Mouse (Mus musculus) leukemia stem cell, adult 10-12 weeks (primary cell): ENCODE measurements around the gene Pmis2. TPM values are rescaled to one million over a fixed set of nuclear protein-coding genes. Genes with fewer than 3 reads are reported as not detected.

Experiments used
- polyA plus RNA-seq: library from polyadenylated mRNA; stranded (reverse); fragments of >175 nt; gene quantifications from 2 replicates; pipeline ENCODE4 v1.2.3, GENCODE M21; 2012; ENCODE audit warnings: low replicate concordance

Gene Pmis2
- not detected in 2 replicates for polyA plus RNA-seq

GRCm38 (mm10) chr7:30671480-30671879 is at the start of gene Pmis2:
Gene Pmis2, minus strand, starts transcription at chr7:30671605.

GRCm38 (mm10) chr7:30711942-30712341 is 40.5 kb upstream of the Pmis2 start, which contains the start of gene Atp4a:
Gene Atp4a, plus strand, starts transcription at chr7:30712209.

GRCm38 (mm10) chr7:30698589-30698988 is 27.2 kb upstream of the Pmis2 start, which contains the start of gene 2200002J24Rik:
Gene 2200002J24Rik, plus strand, starts transcription at chr7:30698926.

GRCm38 (mm10) chr7:30664529-30665200 is 6.7 kb downstream of the Pmis2 start, which contains the start of gene Haus5:
Gene Haus5, minus strand, starts transcription at chr7:30664994.

GRCm38 (mm10) chr7:30649591-30650540 is 21.5 kb downstream of the Pmis2 start, which contains the start of gene Rbm42:
Gene Rbm42, minus strand, starts transcription at chr7:30650317.

GRCm38 (mm10) chr7:30635752-30636151 is 35.7 kb downstream of the Pmis2 start, which contains the start of gene Etv2:
Gene Etv2, minus strand, starts transcription at chr7:30635852.

GRCm38 (mm10) chr7:30625530-30626384 is 45.6 kb downstream of the Pmis2 start, which contains the start of gene Cox6b1:
Gene Cox6b1, minus strand, starts transcription at chr7:30626151.

Other genes starting within 250 kb of the Pmis2 start
- 16.8 and 18.4 TPM in 2 replicates for gene Nfkbid, start 249.9 kb downstream of the Pmis2 start, polyA plus RNA-seq
- gene Aplp1, start 226.1 kb downstream of the Pmis2 start, polyA plus RNA-seq, result 1.1 and 1.3 TPM in 2 replicates
- gene Kirrel2, start 213.9 kb downstream of the Pmis2 start, polyA plus RNA-seq, result not detected in 2 replicates
- gene Nphs1, start 213.3 kb downstream of the Pmis2 start, polyA plus RNA-seq, result 0.14 TPM in 1 of 2 replicates, not detected in the other
- gene Prodh2, start 178.0 kb downstream of the Pmis2 start, polyA plus RNA-seq, result 0.13 TPM in 1 of 2 replicates, not detected in the other
- 121 and 163 TPM in 2 replicates for gene Arhgap33, start 136.5 kb downstream of the Pmis2 start, polyA plus RNA-seq
- 22.9 and 50.6 TPM in 2 replicates for gene Hspb6, start 119.4 kb downstream of the Pmis2 start, polyA plus RNA-seq
- gene Proser3, start 119.3 kb downstream of the Pmis2 start, polyA plus RNA-seq, result 29.4 and 49.1 TPM in 2 replicates
- gene Lin37, start 111.8 kb downstream of the Pmis2 start, polyA plus RNA-seq, result 59.6 and 64.2 TPM in 2 replicates
- 12.7 and 61.9 TPM in 2 replicates for gene U2af1l4, start 108.3 kb downstream of the Pmis2 start, polyA plus RNA-seq
- gene Gm49396, start 108.3 kb downstream of the Pmis2 start, polyA plus RNA-seq, result 1.2 and 1.6 TPM in 2 replicates
- 17.5 and 44.6 TPM in 2 replicates for gene Psenen, start 108.0 kb downstream of the Pmis2 start, polyA plus RNA-seq
- 8.1 and 20.3 TPM in 2 replicates for gene Igflr1, start 106.2 kb downstream of the Pmis2 start, polyA plus RNA-seq
- 143 and 153 TPM in 2 replicates for gene Kmt2b, start 82.9 kb downstream of the Pmis2 start, polyA plus RNA-seq
- 133 and 177 TPM in 2 replicates for gene Zbtb32, start 72.7 kb downstream of the Pmis2 start, polyA plus RNA-seq
- 1.3 TPM in 1 of 2 replicates, not detected in the other for gene Upk1a, start 58.8 kb downstream of the Pmis2 start, polyA plus RNA-seq
- 47.1 and 83.9 TPM in 2 replicates for gene Cox6b1, start 45.5 kb downstream of the Pmis2 start, polyA plus RNA-seq
- 0.35 TPM in 1 of 2 replicates, not detected in the other for gene Etv2, start 35.8 kb downstream of the Pmis2 start, polyA plus RNA-seq
- 329 and 344 TPM in 2 replicates for gene Rbm42, start 21.3 kb downstream of the Pmis2 start, polyA plus RNA-seq
- gene Haus5, start 6.6 kb downstream of the Pmis2 start, polyA plus RNA-seq, result 7.2 and 44.1 TPM in 2 replicates
- not detected in 2 replicates for gene 2200002J24Rik, start 27.3 kb upstream of the Pmis2 start, polyA plus RNA-seq
- 0.20 TPM in 1 of 2 replicates, not detected in the other for gene Atp4a, start 40.6 kb upstream of the Pmis2 start, polyA plus RNA-seq
- 134 and 143 TPM in 2 replicates for gene Tmem147, start 57.9 kb upstream of the Pmis2 start, polyA plus RNA-seq
- not detected in 2 replicates for gene Gapdhs, start 72.1 kb upstream of the Pmis2 start, polyA plus RNA-seq
- 0.48 TPM in 1 of 2 replicates, not detected in the other for gene Sbsn, start 79.9 kb upstream of the Pmis2 start, polyA plus RNA-seq
- not detected in 2 replicates for gene Dmkn, start 92.2 kb upstream of the Pmis2 start, polyA plus RNA-seq
- not detected in 2 replicates for gene Krtdap, start 116.3 kb upstream of the Pmis2 start, polyA plus RNA-seq
- gene Ffar2, start 152.2 kb upstream of the Pmis2 start, polyA plus RNA-seq, result 0.46 and 5.5 TPM in 2 replicates
- not detected in 2 replicates for gene Ffar3, start 184.6 kb upstream of the Pmis2 start, polyA plus RNA-seq
- gene Ffar1, start 190.0 kb upstream of the Pmis2 start, polyA plus RNA-seq, result 3.9 and 5.1 TPM in 2 replicates
- gene Cd22, start 208.7 kb upstream of the Pmis2 start, polyA plus RNA-seq, result 11.3 and 33.3 TPM in 2 replicates
- 0.84 and 1.1 TPM in 2 replicates for gene Mag, start 243.3 kb upstream of the Pmis2 start, polyA plus RNA-seq